Mouse (Mus musculus) forebrain, postnatal 0 days (tissue): ENCODE measurements around the gene Mre11a. TPM values are rescaled to one million over a fixed set of nuclear protein-coding genes. Genes with fewer than 3 reads are reported as not detected.

ENCODE experiments used
- ATAC-seq: fragments of 200-750 bp; cut with Nextera tagmentation; 2 replicates; pipeline ENCODE4 v1.8.0; 2017; ENCODE audit warnings: mild to moderate bottlenecking, moderate library complexity
- DNase-seq: peaks from one replicate; pipeline ENCODE4 v3.0.0-alpha.2; 2015
- H3K27ac ChIP-seq: fragments of 300-500 bp; sonication (generic); 2 replicates; pipeline ENCODE4 v1.5.1; 2014; ENCODE audit warnings: low read depth, mild to moderate bottlenecking, antibody characterized with exemption, low read length, moderate library complexity, mixed read lengths
- H3K27me3 ChIP-seq: fragments of 300-500 bp; sonication (generic); 2 replicates; pipeline ENCODE4 v1.6.1; 2014; ENCODE audit warnings: mild to moderate bottlenecking, low read length, mixed read lengths; ENCODE audit not compliant: insufficient read depth
- H3K36me3 ChIP-seq: fragments of 300-500 bp; sonication (generic); 2 replicates; pipeline ENCODE4 v1.6.1; 2014; ENCODE audit warnings: mild to moderate bottlenecking, moderate library complexity; ENCODE audit not compliant: insufficient read depth
- H3K4me1 ChIP-seq: fragments of 300-500 bp; sonication (generic); 2 replicates; pipeline ENCODE4 v1.6.1; 2014; ENCODE audit warnings: antibody characterized with exemption; ENCODE audit not compliant: insufficient read depth
- H3K4me2 ChIP-seq: fragments of 300-500 bp; sonication (generic); 2 replicates; pipeline ENCODE4 v1.6.1; 2014; ENCODE audit warnings: low read depth, mild to moderate bottlenecking, moderate library complexity
- H3K4me3 ChIP-seq: fragments of 300-500 bp; sonication (generic); 2 replicates; pipeline ENCODE4 v1.5.1; 2014; ENCODE audit warnings: low read depth, low read length, mixed read lengths
- H3K9ac ChIP-seq: fragments of 300-500 bp; sonication (generic); 2 replicates; pipeline ENCODE4 v1.6.1; 2014; ENCODE audit warnings: mild to moderate bottlenecking
- H3K9me3 ChIP-seq: fragments of 300-500 bp; sonication (generic); 2 replicates; pipeline ENCODE4 v1.6.1; 2016; ENCODE audit warnings: low read length
- CTCF ChIP-seq: sonication (generic); IDR thresholded peaks from 2 replicates; pipeline ENCODE4 v1.5.1; 2016; ENCODE audit warnings: antibody characterized with exemption, control low read depth, low read depth
- WGBS: fragments of 180-500 bp; shearing (Covaris S2); extraction: QIAGEN DNeasy Blood & Tissue Kit; methylation state at CpG from one replicate; pipeline ENCODE4 v1.1.7; 2014; 5-methylcytosine and 5-hydroxymethylcytosine counted together
- polyA plus RNA-seq: library from polyadenylated mRNA; unstranded; fragments of >200 nt; fragmentation: Nextera tagmentation; extraction: Ambion mirVana; gene quantifications from 2 replicates; pipeline ENCODE4 v1.2.1, GENCODE M21; 2015
- total RNA-seq: library from RNA; depleted of rRNA; stranded (reverse); fragments of >200 nt; gene quantifications from 2 replicates; pipeline ENCODE4 v1.2.3, GENCODE M21; 2014; rRNA removed

Gene Mre11a
- total and polyA plus RNA-seq, 2 experiments from 2014 or later, result 8.9 to 11.8 TPM

GRCm38 (mm10) chr9:14884641-14885040 is 100.2 kb downstream of the Mre11a start:
- H3K4me1 ChIP-seq, result no peaks in the 10 kb centered on the region
- 84% methylated on average over 4 of the region's 4 CpGs for WGBS

GRCm38 (mm10) chr9:14885151-14885550 is 100.7 kb downstream of the Mre11a start:
- Histone ChIP-seq H3K9me3 (no peaks in the 10 kb centered on the region), H3K27me3 (no peaks in the 10 kb centered on the region), H3K36me3 (no peaks in the 10 kb centered on the region), H3K4me3 (no peak overlapping the region), H3K4me1 (no peaks in the 10 kb centered on the region), H3K9ac (no peak overlapping the region), H3K4me2 (no peak overlapping the region), H3K27ac (no peak overlapping the region)
- DNase-seq (no peak), ATAC-seq (no peak)
- no peak for TF ChIP-seq CTCF

More at GRCm38 (mm10) chr9:14884641-14885040, 100.2 kb downstream of the Mre11a start:
- H3K9me3 ChIP-seq, result no peaks in the 10 kb centered on the region
- H3K9ac ChIP-seq, result no peak overlapping the region
- H3K4me3 ChIP-seq, result no peak overlapping the region
- no peaks in the 10 kb centered on the region for H3K27me3 ChIP-seq
- H3K36me3 ChIP-seq, result no peaks in the 10 kb centered on the region
- TF ChIP-seq CTCF, result no peak
- DNase-seq (no peak), ATAC-seq (no peak)
- no peak overlapping the region for H3K4me2 ChIP-seq
- no peak overlapping the region for H3K27ac ChIP-seq

GRCm38 (mm10) chr9:14885954-14886353 is 101.5 kb downstream of the Mre11a start:
- H3K4me1 ChIP-seq, result no peaks in the 10 kb centered on the region
- no peak overlapping the region for H3K4me2 ChIP-seq
- 84% methylated on average over 1 of the region's 1 CpGs for WGBS
- no peak overlapping the region for H3K9ac ChIP-seq
- no peaks in the 10 kb centered on the region for H3K9me3 ChIP-seq
- no peak for DNase-seq
- no peak for ATAC-seq
- H3K36me3 ChIP-seq, result no peaks in the 10 kb centered on the region
- no peaks in the 10 kb centered on the region for H3K27me3 ChIP-seq
- H3K4me3 ChIP-seq, result no peak overlapping the region
- H3K27ac ChIP-seq, result no peak overlapping the region
- TF ChIP-seq CTCF, result no peak

Other genes starting within 250 kb of the Mre11a start
- gene Amotl1, start 139.6 kb upstream of the Mre11a start, total RNA-seq, result 21.8 and 31.4 TPM in 2 replicates
- 3.1 and 5.2 TPM in 2 replicates for gene Amotl1, start 139.6 kb upstream of the Mre11a start, polyA plus RNA-seq
- gene Piwil4, start 43.9 kb upstream of the Mre11a start, total RNA-seq, result 0.23 and 0.29 TPM in 2 replicates
- 0.11 and 0.18 TPM in 2 replicates for gene Piwil4, start 43.9 kb upstream of the Mre11a start, polyA plus RNA-seq
- 1.5 and 2.3 TPM in 2 replicates for gene Fut4, start 32.3 kb upstream of the Mre11a start, total RNA-seq
- 0.54 and 0.59 TPM in 2 replicates for gene Fut4, start 32.3 kb upstream of the Mre11a start, polyA plus RNA-seq
- gene 1700012B09Rik, start 13.6 kb upstream of the Mre11a start, total RNA-seq, result 1.00 and 2.5 TPM in 2 replicates
- 6.1 and 8.8 TPM in 2 replicates for gene 1700012B09Rik, start 13.6 kb upstream of the Mre11a start, polyA plus RNA-seq
- 24.8 and 31.3 TPM in 2 replicates for gene Ankrd49, start 202 bp downstream of the Mre11a start, total RNA-seq
- gene Ankrd49, start 202 bp downstream of the Mre11a start, polyA plus RNA-seq, result 33.8 and 39.5 TPM in 2 replicates
- 1.8 and 4.0 TPM in 2 replicates for gene Gpr83, start 75.6 kb downstream of the Mre11a start, total RNA-seq
- 2.6 and 2.7 TPM in 2 replicates for gene Gpr83, start 75.6 kb downstream of the Mre11a start, polyA plus RNA-seq
- not detected in 2 replicates for gene Izumo1r, start 119.3 kb downstream of the Mre11a start, total RNA-seq
- gene Izumo1r, start 119.3 kb downstream of the Mre11a start, polyA plus RNA-seq, result not detected in 2 replicates